Mouse (Mus musculus): ENCODE measurements around the gene D11Wsu47e. TPM values are rescaled to one million over a fixed set of nuclear protein-coding genes. Genes with fewer than 3 reads are reported as not detected.

Gene D11Wsu47e
- polyA plus RNA-seq, 1 experiment from 2014 or later: 18.3 TPM

GRCm38 (mm10) chr11:113715078-113715674, 31.0 kb downstream of the D11Wsu47e start:
- no peak for TF ChIP-seq CTCF (IDR thresholded peaks at IDR 0.05)
- CTCF ChIA-PET: no interaction called here
- H3K27me3 ChIP-seq: no peaks in the 10 kb centered on the region
- DNase-seq (ENCODE audit: low read depth, low spot score) (no peak), ATAC-seq (no peak)
- POLR2A ChIA-PET: no interaction called here
- in situ Hi-C loops (cut with MboI; ENCODE audit: low pct_unique_long_range_greater_than_20kb): loop anchor here (25.0 kb wide), 1 partner anchor 947 kb away; the partner anchor contains the start of gene Rpl38

- in situ Hi-C loops (cut with MboI; ENCODE audit: low pct_unique_long_range_greater_than_20kb): loop anchor here (25.0 kb wide), 1 partner anchor 946 kb away; the partner anchor contains the start of gene Rpl38
- DNase-seq (ENCODE audit: low read depth, low spot score) (no peak), ATAC-seq (no peak)
- H3K27me3 ChIP-seq: no peaks in the 10 kb centered on the region
- POLR2A ChIA-PET: interaction anchor here (0.6 kb wide), 1 partner anchor 14 kb away, joined by 3 read pairs; no protein-coding TSS in a partner anchor
- CTCF ChIA-PET: no interaction called here
- no peak for TF ChIP-seq CTCF (IDR thresholded peaks at IDR 0.05)
Measured at GRCm38 (mm10) chr11:113716132-113716531, 31.9 kb downstream of the D11Wsu47e start.

- ATAC-seq: no peak
- in situ Hi-C loops (cut with MboI; ENCODE audit: low pct_unique_long_range_greater_than_20kb): loop anchor here (25.0 kb wide), 1 partner anchor 944 kb away; the partner anchor contains the start of gene Rpl38
- no peak for TF ChIP-seq CTCF (IDR thresholded peaks at IDR 0.05)
- no peaks in the 10 kb centered on the region for H3K27me3 ChIP-seq
- CTCF ChIA-PET: no interaction called here
- POLR2A ChIA-PET: no interaction called here
- no peak for DNase-seq (ENCODE audit: low read depth, low spot score)
Measured at GRCm38 (mm10) chr11:113717767-113718424, 33.7 kb downstream of the D11Wsu47e start.

GRCm38 (mm10) chr11:113722405-113723090, 38.3 kb downstream of the D11Wsu47e start:
- DNase-seq (ENCODE audit: low read depth, low spot score): no peak

GRCm38 (mm10) chr11:113725235-113726048, 41.2 kb downstream of the D11Wsu47e start:
- ATAC-seq (no peak), DNase-seq (ENCODE audit: low read depth, low spot score) (no peak)
- ChIA-PET CTCF (no interaction called here), POLR2A (interaction anchor here (0.6 kb wide), 1 partner anchor 1818 kb away, joined by 5 read pairs; no protein-coding TSS in a partner anchor)
- H3K27me3 ChIP-seq: no peaks in the 10 kb centered on the region
- in situ Hi-C loops (cut with MboI; ENCODE audit: low pct_unique_long_range_greater_than_20kb): no loop called here
- no peak for TF ChIP-seq CTCF (IDR thresholded peaks at IDR 0.05)

More at GRCm38 (mm10) chr11:113722405-113723090, 38.3 kb downstream of the D11Wsu47e start:
- CTCF ChIA-PET: interaction anchor here (1.2 kb wide), 1 partner anchor 88 kb away, joined by 4 read pairs; no protein-coding TSS in a partner anchor
- in situ Hi-C loops (cut with MboI; ENCODE audit: low pct_unique_long_range_greater_than_20kb): loop anchor here (25.0 kb wide), 1 partner anchor 940 kb away; the partner anchor contains the start of gene Rpl38
- no peaks in the 10 kb centered on the region for H3K27me3 ChIP-seq
- no peak for ATAC-seq
- TF ChIP-seq CTCF (IDR thresholded peaks at IDR 0.05): no peak
- POLR2A ChIA-PET: interaction anchor here (0.9 to 1.6 kb wide), 2 partner anchors 11 to 13 kb away, joined by 4 to 5 read pairs; no protein-coding TSS in a partner anchor

GRCm38 (mm10) chr11:113726994-113727888, 43.0 kb downstream of the D11Wsu47e start:
- ATAC-seq (no peak), DNase-seq (ENCODE audit: low read depth, low spot score) (no peak)
- CTCF ChIA-PET: interaction anchor here (2.0 kb wide), 1 partner anchor 84 kb away, joined by 9 read pairs; no protein-coding TSS in a partner anchor
- in situ Hi-C loops (cut with MboI; ENCODE audit: low pct_unique_long_range_greater_than_20kb): no loop called here
- POLR2A ChIA-PET: interaction anchor here (0.7 to 1.2 kb wide), 2 partner anchors 23 to 84 kb away, joined by 3 to 4 read pairs; no protein-coding TSS in a partner anchor
- H3K27me3 ChIP-seq: no peaks in the 10 kb centered on the region
- no peak for TF ChIP-seq CTCF (IDR thresholded peaks at IDR 0.05)

GRCm38 (mm10) chr11:113727992-113728391, 43.8 kb downstream of the D11Wsu47e start:
- H3K27me3 ChIP-seq: no peaks in the 10 kb centered on the region
- ATAC-seq (no peak), DNase-seq (ENCODE audit: low read depth, low spot score) (no peak)
- CTCF ChIA-PET: interaction anchor here (0.6 to 2.0 kb wide), 2 partner anchors 16 to 83 kb away, joined by 3 to 9 read pairs; no protein-coding TSS in a partner anchor
- TF ChIP-seq CTCF (IDR thresholded peaks at IDR 0.05): no peak
- in situ Hi-C loops (cut with MboI; ENCODE audit: low pct_unique_long_range_greater_than_20kb): no loop called here
- POLR2A ChIA-PET: no interaction called here

- no peak for TF ChIP-seq CTCF (IDR thresholded peaks at IDR 0.05)
- ChIA-PET POLR2A (interaction anchor here (0.8 kb wide), 1 partner anchor 23 kb away, joined by 3 read pairs; the partner anchor contains the start of gene Cdc42ep4), CTCF (interaction anchor here (2.7 to 2.8 kb wide), 2 partner anchors 25 to 82 kb away, joined by 8 read pairs; no protein-coding TSS in a partner anchor)
- ATAC-seq (no peak), DNase-seq (ENCODE audit: low read depth, low spot score) (no peak)
- H3K27me3 ChIP-seq: no peaks in the 10 kb centered on the region
- in situ Hi-C loops (cut with MboI; ENCODE audit: low pct_unique_long_range_greater_than_20kb): no loop called here
Measured at GRCm38 (mm10) chr11:113729239-113729638, 45.0 kb downstream of the D11Wsu47e start.

GRCm38 (mm10) chr11:113729917-113730316, 45.7 kb downstream of the D11Wsu47e start:
- DNase-seq (ENCODE audit: low read depth, low spot score) (peak; percentile 88), ATAC-seq (peak; percentile 60)
- in situ Hi-C loops (cut with MboI; ENCODE audit: low pct_unique_long_range_greater_than_20kb): no loop called here
- TF ChIP-seq CTCF (IDR thresholded peaks at IDR 0.05): no peak
- CTCF ChIA-PET: interaction anchor here (0.7 to 2.8 kb wide), 3 partner anchors 20 to 81 kb away, joined by 3 to 8 read pairs (median 8); no protein-coding TSS in a partner anchor
- H3K27me3 ChIP-seq: no peaks in the 10 kb centered on the region
- POLR2A ChIA-PET: interaction anchor here (0.6 to 0.8 kb wide), 2 partner anchors 14 to 22 kb away, joined by 3 read pairs; partner anchors contain the start of gene Cdc42ep4

Data from Patski (cell line).